Mouse (Mus musculus): ENCODE measurements at regions not wholly inside any gene's neighbourhood (a gene's known extent, or its start where the extent isn't known, plus 50 kb on each side); places are given as distances from the start of the nearest gene placed in this dataset.
"Not testable (repeated sequence)": the region's sequence is repeated elsewhere in the genome, so short reads cannot be mapped to it uniquely, and the experiment has no call there.

DNA sequence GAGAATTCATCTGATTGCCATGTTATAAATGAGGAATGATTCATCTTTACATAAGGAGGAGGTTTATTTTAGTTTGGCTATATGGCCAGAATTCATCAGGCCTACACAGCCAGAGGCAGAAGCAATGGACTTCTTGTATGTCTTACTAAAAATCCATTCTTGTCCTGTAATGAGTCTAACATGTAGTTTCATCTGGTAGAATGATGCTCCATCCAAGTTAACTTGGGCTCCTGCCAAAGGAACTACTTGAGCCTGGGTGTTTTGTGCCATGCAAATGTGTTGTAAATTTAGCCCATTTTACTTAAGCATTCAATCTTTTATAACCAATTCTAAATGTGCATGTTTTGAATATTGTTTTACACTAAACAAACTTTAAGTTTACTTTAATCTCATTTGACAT, 462.9 kb upstream of the Pom121l12 start:
- in situ Hi-C loops (cut with MboI, MseI): no loop called here

DNA sequence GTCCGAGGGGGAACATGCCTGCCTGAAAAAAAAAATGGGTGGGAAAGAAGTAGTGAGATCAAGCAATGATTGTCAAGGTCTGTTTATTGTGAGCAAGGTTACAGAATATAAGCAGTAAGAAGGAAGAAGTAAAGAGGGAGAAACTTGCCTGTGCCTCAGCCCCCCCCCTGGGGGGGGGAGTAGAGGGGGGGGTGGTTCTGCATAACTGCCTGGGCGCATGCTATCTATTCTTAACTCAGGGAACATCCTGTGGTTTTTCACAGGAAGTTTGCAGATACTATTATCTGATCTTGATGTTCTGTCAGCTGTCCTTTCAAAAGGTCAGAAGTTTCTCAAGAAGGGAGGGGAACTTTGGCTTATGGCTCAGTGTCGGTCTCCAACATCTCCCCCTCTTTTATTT, 456.7 kb upstream of the Pom121l12 start:
- in situ Hi-C loops (cut with MboI, MseI): not testable (repeated sequence)

DNA sequence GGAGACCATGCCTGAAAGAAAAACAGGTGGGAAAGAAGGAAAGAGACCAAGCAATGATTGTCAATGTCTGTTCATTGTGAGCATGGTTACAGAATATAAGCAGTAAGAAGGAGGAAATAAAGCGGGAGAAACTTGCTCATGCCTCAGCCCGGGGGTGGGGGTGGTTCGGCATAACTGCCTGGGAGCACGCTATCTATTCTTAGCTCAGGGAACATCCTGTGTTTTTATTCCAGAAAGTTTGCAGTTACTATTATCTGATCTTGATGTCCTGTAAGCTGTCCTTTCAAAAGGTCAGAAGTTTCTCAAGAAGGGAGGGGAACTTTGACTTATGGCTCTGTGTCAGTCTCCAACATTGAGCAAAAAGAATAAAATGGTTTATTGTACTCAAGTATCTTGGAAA, 451.4 kb upstream of the Pom121l12 start:
- in situ Hi-C loops (cut with MboI, MseI): no loop called here

DNA sequence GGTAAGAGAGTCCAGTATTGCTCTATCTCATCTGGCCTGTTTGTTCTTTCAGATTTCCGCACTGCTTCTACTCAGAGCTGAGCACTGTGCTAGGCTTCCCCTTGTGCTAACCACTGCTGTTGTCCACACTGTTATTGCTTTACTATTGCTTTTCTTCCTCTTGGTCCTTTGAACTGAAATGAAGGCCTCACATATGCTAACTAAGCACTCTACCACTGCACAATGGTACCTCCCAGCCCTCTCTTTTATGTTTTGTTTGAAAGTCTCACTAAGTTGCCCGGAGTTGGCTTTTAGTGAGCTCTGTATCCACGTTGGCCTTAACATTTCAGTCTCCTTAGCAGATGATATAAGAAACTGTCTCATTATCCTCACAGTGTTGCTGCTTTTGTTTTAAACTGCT, 439.7 kb upstream of the Pom121l12 start:
- in situ Hi-C loops (cut with MboI, MseI): loop anchor here in 1 of 2 experiments (5.0 kb wide), 1 partner anchor 1562 kb away; no protein-coding TSS in a partner anchor

DNA sequence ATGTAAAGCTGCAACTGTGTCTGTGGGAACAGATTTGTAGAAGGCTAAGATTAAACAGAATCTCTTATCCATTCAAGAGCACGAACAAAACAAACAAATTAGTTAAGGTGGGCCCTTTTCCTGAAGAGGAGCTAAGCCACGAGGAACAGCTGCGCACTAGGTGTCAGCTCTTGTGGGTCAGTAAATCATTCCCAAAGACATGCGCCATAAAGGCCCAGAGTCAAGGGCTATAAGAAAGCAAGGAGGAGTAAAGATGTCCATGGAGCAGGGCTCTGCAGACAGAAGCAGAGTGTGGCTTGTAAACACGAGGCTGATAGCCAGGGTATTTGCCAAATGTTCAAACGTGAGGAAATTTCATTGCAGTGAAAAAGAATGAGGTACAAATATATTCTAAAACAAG, 429.6 kb upstream of the Pom121l12 start:
- in situ Hi-C loops (cut with MboI, MseI): no loop called here

DNA sequence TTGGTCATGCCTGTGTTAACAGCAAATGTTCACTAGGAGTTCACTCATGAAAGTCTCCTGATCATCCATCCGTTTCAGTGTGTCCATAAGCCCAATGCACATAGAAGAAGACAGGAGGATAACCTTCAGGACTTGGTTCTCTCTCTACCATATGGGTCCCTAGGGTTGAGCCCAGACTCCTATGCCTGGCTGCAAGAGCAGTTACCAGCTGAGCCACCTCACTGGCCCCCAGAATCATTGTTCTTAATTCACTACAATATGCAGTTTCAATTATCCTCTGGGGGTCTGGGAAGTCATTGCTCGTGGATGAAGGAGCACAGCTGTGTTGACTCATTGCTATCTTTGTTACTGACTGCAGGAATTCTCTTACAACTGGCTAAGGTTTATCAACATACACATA, 424.5 kb upstream of the Pom121l12 start:
- in situ Hi-C loops (cut with MboI, MseI): no loop called here

DNA sequence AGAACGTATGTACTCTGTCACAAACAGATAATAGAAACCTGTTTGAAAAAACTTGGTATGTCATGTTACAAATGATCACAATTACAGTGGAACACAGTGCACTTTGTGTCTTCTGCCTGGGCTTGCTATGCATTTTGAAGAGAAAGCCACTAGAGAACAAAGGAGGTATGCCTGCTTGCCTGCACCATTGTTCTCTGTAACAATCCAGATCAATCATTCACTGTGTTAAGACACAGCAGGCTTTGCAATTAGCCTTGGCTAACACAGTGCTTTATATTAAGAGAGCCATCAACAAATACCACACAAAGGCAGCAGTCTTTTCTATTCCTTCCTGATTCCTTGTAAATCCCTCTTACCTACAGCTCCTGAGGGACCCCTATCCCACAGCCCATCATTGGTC, 417.1 kb upstream of the Pom121l12 start:
- in situ Hi-C loops (cut with MboI, MseI): no loop called here

DNA sequence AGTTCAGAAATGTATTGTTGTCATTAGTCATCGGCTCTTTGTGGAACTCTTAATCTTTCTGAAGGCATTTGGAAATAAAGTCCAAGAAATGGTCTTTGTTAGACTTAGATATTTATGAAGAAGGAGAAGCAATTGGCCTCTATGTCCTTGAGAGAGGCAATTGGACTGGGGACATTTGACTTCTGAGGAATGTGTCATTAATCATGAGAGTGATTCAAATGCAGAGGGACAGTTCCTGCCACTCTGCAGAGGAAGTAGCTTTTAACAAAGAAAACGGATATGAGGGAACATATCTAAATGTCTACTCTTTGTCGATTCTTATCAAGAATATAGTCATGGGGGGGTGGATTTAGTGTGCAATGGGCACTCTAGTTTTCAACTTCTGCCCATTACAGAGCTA, 416.6 kb upstream of the Pom121l12 start:
- in situ Hi-C loops (cut with MboI, MseI): no loop called here

DNA sequence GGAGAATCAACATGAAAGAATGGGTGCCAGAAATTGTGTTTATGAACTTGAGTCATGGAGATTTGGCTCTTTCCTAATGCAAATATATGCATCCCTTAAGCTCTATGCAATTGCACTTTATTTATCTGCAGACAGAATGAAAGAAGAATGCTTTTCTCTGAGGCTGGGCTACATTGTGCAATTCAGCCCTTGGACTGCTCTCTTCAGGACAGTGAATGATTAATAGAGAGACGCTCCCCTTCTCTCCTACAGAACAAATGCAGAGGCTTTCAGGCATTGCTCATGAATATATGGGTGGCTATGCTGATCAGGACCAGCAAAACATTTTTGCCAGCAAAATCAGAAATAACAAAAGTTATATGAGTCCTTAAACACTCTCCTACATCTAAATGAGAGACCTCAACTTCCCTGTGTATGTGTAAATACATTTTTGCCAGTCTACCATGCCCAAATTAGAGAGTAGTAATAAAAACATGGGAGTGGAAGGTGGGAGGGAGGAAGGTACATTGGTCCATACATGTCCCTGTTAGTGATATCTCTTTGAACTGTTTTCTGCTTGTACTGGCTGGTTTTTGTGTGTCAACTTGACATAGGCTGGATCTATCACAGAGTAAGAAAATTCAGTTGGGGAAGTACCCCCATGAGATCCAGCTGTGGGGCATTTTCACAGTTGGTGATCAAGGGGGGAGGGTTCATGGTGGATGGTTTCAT, 415.7 kb upstream of the Pom121l12 start:
- in situ Hi-C loops (cut with MboI, MseI): no loop called here

DNA sequence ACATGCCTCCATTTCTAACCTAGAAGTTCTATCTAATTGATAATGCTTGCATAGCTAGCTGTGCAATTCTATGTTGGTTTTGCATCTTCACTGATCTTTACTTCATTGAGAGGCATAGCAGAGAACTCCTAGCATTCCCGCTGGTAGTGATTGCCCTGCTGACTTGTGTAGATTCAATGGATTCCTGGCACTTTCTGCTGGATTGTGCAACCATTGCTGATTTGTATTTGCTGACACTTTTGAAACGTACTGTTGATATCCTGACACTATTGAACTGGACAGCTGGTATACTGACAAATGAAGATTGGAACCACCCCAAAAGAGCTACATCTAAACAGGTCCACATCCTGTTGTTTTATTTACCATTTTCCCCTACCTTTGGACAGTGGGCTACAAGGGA, 404.0 kb upstream of the Pom121l12 start:
- in situ Hi-C loops (cut with MboI, MseI): no loop called here
